Mouse (Mus musculus): Measurements from ENCODE around the gene Nfib.

DNA sequence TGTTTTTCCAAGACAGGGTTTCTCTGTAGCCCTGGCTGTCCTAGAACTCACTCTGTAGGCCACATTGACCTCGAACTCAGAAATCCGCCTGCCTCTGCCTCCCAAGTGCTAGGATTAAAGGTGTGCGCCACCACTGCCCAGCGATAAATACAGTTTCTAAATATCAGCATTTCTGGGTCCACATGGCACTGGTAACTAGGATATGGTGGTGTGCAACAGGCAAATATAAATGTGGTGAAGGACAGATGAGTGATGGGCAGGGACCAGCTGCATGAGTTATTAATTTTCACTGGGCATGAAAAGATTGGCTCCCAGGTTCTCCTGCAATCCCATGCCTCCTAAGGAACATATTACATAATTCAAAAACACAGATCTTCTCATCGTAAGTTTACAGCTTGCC lies 266.9 kb downstream of the Nfib start:
- TF ChIP-seq CTCF (IDR thresholded peaks at IDR 0.05; ENCODE audit: low read depth, low read length): no peak
- no peak for TF ChIP-seq GATA1 (IDR thresholded peaks at IDR 0.05; ENCODE audit: borderline replicate concordance, low read length)
- no peak for TF ChIP-seq TAL1 (conservative IDR thresholded peaks at IDR 0.05; ENCODE audit: low read depth, low read length)

All from G1E (cell line).